Mouse (Mus musculus) liver, adult 2 months (tissue): Measurements from ENCODE around the gene Bace1. TPM values are rescaled to one million over a fixed set of nuclear protein-coding genes. Genes with fewer than 3 reads are reported as not detected.

Source experiments
- DNase-seq: peaks from one replicate; pipeline ENCODE4 v3.0.0-alpha.2; 2011; ENCODE audit warnings: low read depth, low spot score; ENCODE audit errors: extremely low read depth
- H3K27ac ChIP-seq: fragments of 200-500 bp; replicated peaks from 2 replicates; pipeline ENCODE4 v1.5.1; 2012; ENCODE audit warnings: low read depth, mild to moderate bottlenecking, control low read depth, inconsistent platforms, low read length; ENCODE audit not compliant: insufficient read depth
- H3K27me3 ChIP-seq: fragments of 200-500 bp; 2 replicates; pipeline ENCODE4 v1.6.1; 2012; ENCODE audit warnings: mild to moderate bottlenecking, moderate library complexity, low read length, inconsistent platforms; ENCODE audit not compliant: control insufficient read depth, insufficient read depth
- H3K36me3 ChIP-seq: fragments of 200-500 bp; 2 replicates; pipeline ENCODE4 v1.6.1; 2012; ENCODE audit warnings: low read length, inconsistent platforms; ENCODE audit not compliant: control insufficient read depth, insufficient read depth
- H3K4me1 ChIP-seq: fragments of 200-500 bp; 2 replicates; pipeline ENCODE4 v1.6.1; 2011; ENCODE audit warnings: low read length; ENCODE audit not compliant: control insufficient read depth, insufficient read depth
- H3K4me3 ChIP-seq: fragments of 200-500 bp; 2 replicates; pipeline ENCODE4 v1.5.1; 2011; ENCODE audit warnings: low read depth, mild to moderate bottlenecking, control low read depth, low read length, moderate library complexity; ENCODE audit not compliant: insufficient read depth
- H3K79me2 ChIP-seq: fragments of 200-500 bp; 2 replicates; pipeline ENCODE4 v1.6.1; 2012; ENCODE audit warnings: inconsistent platforms, mild to moderate bottlenecking, low read length, moderate library complexity; ENCODE audit not compliant: control insufficient read depth, insufficient read depth
- H3K9ac ChIP-seq: fragments of 200-500 bp; 2 replicates; pipeline ENCODE4 v1.6.1; 2012; ENCODE audit warnings: low read depth, mild to moderate bottlenecking, control low read depth, inconsistent platforms, low read length
- CTCF ChIP-seq: fragments of 200-500 bp; IDR thresholded peaks from 2 replicates; pipeline ENCODE4 v1.5.1; 2011; ENCODE audit warnings: low read depth, low read length, control low read depth
- POLR2A ChIP-seq: fragments of 200-500 bp; IDR thresholded peaks from 2 replicates; pipeline ENCODE4 v1.6.1; 2011; ENCODE audit warnings: low read length, control low read depth; ENCODE audit not compliant: insufficient read depth; ENCODE audit errors: extremely low read depth
- WGBS: fragments of 180-500 bp; shearing (Covaris S2); methylation state at CpG from one replicate; pipeline ENCODE4 v1.1.7; 2018; 5-methylcytosine and 5-hydroxymethylcytosine counted together
- polyA plus RNA-seq: library from polyadenylated mRNA; depleted of rRNA; stranded (reverse); fragments of >200 nt; gene quantifications from 2 replicates; pipeline ENCODE4 v1.2.3, GENCODE M21; 2012
- total RNA-seq: library from RNA; depleted of rRNA; stranded (reverse); fragments of >200 nt; gene quantifications from 2 replicates; pipeline ENCODE4 v1.2.3, GENCODE M21; 2014

Gene Bace1
- total and polyA plus RNA-seq, 2 experiments, result 7.6 to 24.1 TPM

GRCm38 (mm10) chr9:45829107-45829506, 9.3 kb upstream of the Bace1 start:
- WGBS, result 37% methylated on average over 10 of the region's 10 CpGs
- TF ChIP-seq POLR2A (no peak), CTCF (peak; percentile 68)
- Histone ChIP-seq H3K4me3 (peak overlapping the region; percentile 31; the same call in 1 of the 2 replicates), H3K27ac (no peak overlapping the region), H3K79me2 (no peaks in the 10 kb centered on the region), H3K27me3 (no peaks in the 10 kb centered on the region), H3K36me3 (no peaks in the 10 kb centered on the region), H3K9ac (no peak overlapping the region), H3K4me1 (no peaks in the 10 kb centered on the region; the same call in 1 of the 2 replicates)
- peak; percentile 65 for DNase-seq

GRCm38 (mm10) chr9:45832898-45833297, 5.5 kb upstream of the Bace1 start:
- Histone ChIP-seq H3K36me3 (no peaks in the 10 kb centered on the region), H3K4me1 (no peaks in the 10 kb centered on the region; the same call in 1 of the 2 replicates), H3K79me2 (no peaks in the 10 kb centered on the region), H3K4me3 (no peak overlapping the region), H3K9ac (no peak overlapping the region), H3K27ac (no peak overlapping the region), H3K27me3 (no peaks in the 10 kb centered on the region)
- TF ChIP-seq POLR2A (no peak), CTCF (no peak)
- no peak for DNase-seq
- 94% methylated on average over 2 of the region's 2 CpGs for WGBS

- Histone ChIP-seq H3K79me2 (no peaks in the 10 kb centered on the region; the same call in 1 of the 2 replicates), H3K27me3 (no peaks in the 10 kb centered on the region), H3K9ac (no peak overlapping the region), H3K36me3 (no peaks in the 10 kb centered on the region), H3K27ac (no peak overlapping the region), H3K4me3 (no peak overlapping the region), H3K4me1 (no peaks in the 10 kb centered on the region; the same call in 1 of the 2 replicates)
- WGBS, result 86% methylated on average over 2 of the region's 2 CpGs
- TF ChIP-seq CTCF, result no peak
- no peak for TF ChIP-seq POLR2A
- DNase-seq, result no peak
These were observed 4.9 kb upstream of the Bace1 start for GRCm38 (mm10) chr9:45833461-45833860.

GRCm38 (mm10) chr9:45838069-45838433, 329 bp upstream of the Bace1 start:
- H3K9ac ChIP-seq, result no peak overlapping the region
- H3K27me3 ChIP-seq, result no peaks in the 10 kb centered on the region
- no peak for TF ChIP-seq POLR2A
- peak overlapping the region; percentile 88; the same call in 1 of the 2 replicates for H3K4me3 ChIP-seq
- 29% methylated on average over 4 of the region's 4 CpGs for WGBS
- no peak overlapping the region for H3K27ac ChIP-seq
- peaks cover 28% of the 10 kb centered on the region for H3K4me1 ChIP-seq
- DNase-seq, result no peak
- peaks cover 23% of the 10 kb centered on the region; the same call in 1 of the 2 replicates for H3K79me2 ChIP-seq
- H3K36me3 ChIP-seq, result no peaks in the 10 kb centered on the region

- Histone ChIP-seq H3K27ac (peak overlapping the region; percentile 18; the same call in 1 of the 2 replicates), H3K4me3 (peak overlapping the region; percentile 88), H3K36me3 (no peaks in the 10 kb centered on the region), H3K4me1 (peaks cover 28% of the 10 kb centered on the region), H3K9ac (peak overlapping the region; percentile 89), H3K27me3 (no peaks in the 10 kb centered on the region), H3K79me2 (peaks cover 26% of the 10 kb centered on the region; the same call in 1 of the 2 replicates)
- 4% methylated on average over 17 of the region's 17 CpGs for WGBS
- TF ChIP-seq POLR2A (no peak), CTCF (no peak)
- no peak for DNase-seq
These were observed 980 bp downstream of the Bace1 start for GRCm38 (mm10) chr9:45839139-45839981.

GRCm38 (mm10) chr9:45839982-45840300, 1.6 kb downstream of the Bace1 start:
- Histone ChIP-seq H3K79me2 (peaks cover 26% of the 10 kb centered on the region; the same call in 1 of the 2 replicates), H3K9ac (peak overlapping the region; percentile 7; the same call in 1 of the 2 replicates), H3K4me1 (peaks cover 28% of the 10 kb centered on the region), H3K27ac (no peak overlapping the region), H3K36me3 (no peaks in the 10 kb centered on the region), H3K4me3 (peak overlapping the region; percentile 5), H3K27me3 (no peaks in the 10 kb centered on the region)
- WGBS, result 19% methylated on average over 7 of the region's 7 CpGs
- TF ChIP-seq CTCF (no peak), POLR2A (no peak)
- DNase-seq, result no peak
